Mouse (Mus musculus) heart, embryonic 11.5 days (tissue): ENCODE measurements around the gene Drosha. TPM values are rescaled to one million over a fixed set of nuclear protein-coding genes. Genes with fewer than 3 reads are reported as not detected.
"Not testable (repeated sequence)": the region's sequence is repeated elsewhere in the genome, so short reads cannot be mapped to it uniquely, and the experiment has no call there.

Experiments used
- ATAC-seq: fragments of 200-750 bp; cut with Nextera tagmentation; replicated peaks from 2 replicates; pipeline ENCODE4 v1.8.0; 2017; ENCODE audit warnings: moderate library complexity; ENCODE audit not compliant: insufficient number of reproducible peaks, low FRiP score, low TSS enrichment
- H3K27ac ChIP-seq: fragments of 300-500 bp; sonication (generic); 2 replicates; pipeline ENCODE4 v1.5.1; 2014; ENCODE audit warnings: mild to moderate bottlenecking, low read depth, low read length
- H3K27me3 ChIP-seq: fragments of 300-500 bp; sonication (generic); 2 replicates; pipeline ENCODE4 v1.6.1; 2014; ENCODE audit warnings: mild to moderate bottlenecking, low read length, mixed read lengths; ENCODE audit not compliant: control insufficient read depth, insufficient read depth
- H3K36me3 ChIP-seq: fragments of 300-500 bp; sonication (generic); 2 replicates; pipeline ENCODE4 v1.6.1; 2014; ENCODE audit warnings: mild to moderate bottlenecking, low read length, moderate library complexity, mixed read lengths; ENCODE audit not compliant: control insufficient read depth, insufficient read depth
- H3K4me1 ChIP-seq: fragments of 300-500 bp; sonication (generic); 2 replicates; pipeline ENCODE4 v1.6.1; 2014; ENCODE audit warnings: low read length; ENCODE audit not compliant: control insufficient read depth, insufficient read depth
- H3K4me2 ChIP-seq: fragments of 300-500 bp; sonication (generic); 2 replicates; pipeline ENCODE4 v1.6.1; 2014; ENCODE audit warnings: mild to moderate bottlenecking, moderate library complexity
- H3K4me3 ChIP-seq: fragments of 300-500 bp; sonication (generic); 2 replicates; pipeline ENCODE4 v1.5.1; 2014; ENCODE audit warnings: low read depth, low read length
- H3K9ac ChIP-seq: fragments of 300-500 bp; sonication (generic); 2 replicates; pipeline ENCODE4 v1.6.1; 2014; ENCODE audit warnings: mild to moderate bottlenecking, low read depth, low read length, moderate library complexity
- H3K9me3 ChIP-seq: fragments of 300-500 bp; sonication (generic); replicated peaks from 2 replicates; pipeline ENCODE4 v1.6.1; 2016; ENCODE audit warnings: low read length; ENCODE audit not compliant: control insufficient read depth
- WGBS: fragments of 180-500 bp; shearing (Covaris S2); extraction: QIAGEN DNeasy Blood & Tissue Kit; methylation state at CpG from one replicate; pipeline ENCODE4 v1.1.7; 2014; ENCODE audit not compliant: insufficient replicate concordance; 5-methylcytosine and 5-hydroxymethylcytosine counted together
- polyA plus RNA-seq: library from polyadenylated mRNA; unstranded; fragments of >200 nt; fragmentation: Nextera tagmentation; extraction: Ambion mirVana; gene quantifications from 2 replicates; pipeline ENCODE4 v1.2.1, GENCODE M21; 2014

Drosha gene
- polyA plus RNA-seq, 1 experiment from 2014 or later = 34.6 TPM

GRCm38 (mm10) chr15:12937326-12937725 is 112.7 kb downstream of the Drosha start:
- not testable (repeated sequence) for H3K9me3 ChIP-seq, H3K4me3 ChIP-seq, ATAC-seq, H3K27me3 ChIP-seq, H3K27ac ChIP-seq, H3K36me3 ChIP-seq, H3K9ac ChIP-seq, H3K4me1 ChIP-seq, H3K4me2 ChIP-seq
- 78% methylated on average over 3 of the region's 3 CpGs for WGBS

- Histone ChIP-seq H3K4me1 (no peaks in the 10 kb centered on the region), H3K9me3 (no peaks in the 10 kb centered on the region), H3K36me3 (0 out of 2 replicates have a peak, but pooled peaks cover 5% of the 10 kb centered on the region), H3K27me3 (no peaks in the 10 kb centered on the region), H3K27ac (no peak overlapping the region), H3K9ac (no peak overlapping the region), H3K4me2 (no peak overlapping the region), H3K4me3 (no peak overlapping the region)
- ATAC-seq = no peak
- 81% methylated on average over 9 of the region's 9 CpGs for WGBS
These were observed 116.5 kb downstream of the Drosha start for GRCm38 (mm10) chr15:12941106-12941505.

- Histone ChIP-seq H3K27ac (no peak overlapping the region), H3K9me3 (no peaks in the 10 kb centered on the region), H3K4me1 (no peaks in the 10 kb centered on the region), H3K27me3 (no peaks in the 10 kb centered on the region), H3K4me2 (no peak overlapping the region), H3K36me3 (0 out of 2 replicates have a peak, but pooled peaks cover under 1% of the 10 kb centered on the region), H3K9ac (no peak overlapping the region), H3K4me3 (no peak overlapping the region)
- no peak for ATAC-seq
- 43% methylated on average over 14 of the region's 14 CpGs for WGBS
These were observed 117.1 kb downstream of the Drosha start for GRCm38 (mm10) chr15:12941651-12942180.

GRCm38 (mm10) chr15:12942424-12942823 is 117.8 kb downstream of the Drosha start:
- no peak for ATAC-seq
- H3K36me3 ChIP-seq = no peaks in the 10 kb centered on the region
- no peak overlapping the region for H3K9ac ChIP-seq
- H3K4me1 ChIP-seq = no peaks in the 10 kb centered on the region
- H3K4me3 ChIP-seq = no peak overlapping the region
- H3K27me3 ChIP-seq = no peaks in the 10 kb centered on the region
- H3K27ac ChIP-seq = no peak overlapping the region
- H3K4me2 ChIP-seq = no peak overlapping the region
- WGBS = 79% methylated on average over 4 of the region's 4 CpGs
- no peaks in the 10 kb centered on the region for H3K9me3 ChIP-seq

- H3K9me3 ChIP-seq = no peaks in the 10 kb centered on the region; the same call in 1 of the 2 replicates
- H3K27me3 ChIP-seq = no peaks in the 10 kb centered on the region
- no peak overlapping the region for H3K9ac ChIP-seq
- H3K4me3 ChIP-seq = no peak overlapping the region
- no peak overlapping the region for H3K27ac ChIP-seq
- H3K36me3 ChIP-seq = no peaks in the 10 kb centered on the region
- 69% methylated on average over 5 of the region's 5 CpGs for WGBS
- H3K4me2 ChIP-seq = no peak overlapping the region
- H3K4me1 ChIP-seq = no peaks in the 10 kb centered on the region
- ATAC-seq = no peak
These were observed 133.4 kb downstream of the Drosha start for GRCm38 (mm10) chr15:12958051-12958450.

GRCm38 (mm10) chr15:12962179-12962578 is 137.6 kb downstream of the Drosha start:
- ATAC-seq = no peak
- Histone ChIP-seq H3K4me2 (no peak overlapping the region), H3K36me3 (no peaks in the 10 kb centered on the region), H3K27ac (no peak overlapping the region), H3K9me3 (no peaks in the 10 kb centered on the region), H3K4me3 (no peak overlapping the region), H3K9ac (no peak overlapping the region), H3K4me1 (no peaks in the 10 kb centered on the region), H3K27me3 (no peaks in the 10 kb centered on the region)
- 77% methylated on average over 10 of the region's 10 CpGs for WGBS

GRCm38 (mm10) chr15:12965209-12965608 is 140.6 kb downstream of the Drosha start:
- no peak overlapping the region for H3K4me2 ChIP-seq
- H3K9ac ChIP-seq = no peak overlapping the region
- H3K4me3 ChIP-seq = no peak overlapping the region
- no peak for ATAC-seq
- H3K27ac ChIP-seq = no peak overlapping the region
- H3K36me3 ChIP-seq = no peaks in the 10 kb centered on the region
- WGBS = 81% methylated on average over 5 of the region's 5 CpGs
- no peaks in the 10 kb centered on the region for H3K4me1 ChIP-seq
- H3K27me3 ChIP-seq = no peaks in the 10 kb centered on the region
- H3K9me3 ChIP-seq = no peaks in the 10 kb centered on the region

GRCm38 (mm10) chr15:12968815-12969214 is 144.2 kb downstream of the Drosha start:
- Histone ChIP-seq H3K4me2 (no peak overlapping the region), H3K9me3 (no peaks in the 10 kb centered on the region), H3K4me1 (no peaks in the 10 kb centered on the region), H3K9ac (no peak overlapping the region), H3K27me3 (no peaks in the 10 kb centered on the region), H3K36me3 (no peaks in the 10 kb centered on the region), H3K27ac (no peak overlapping the region), H3K4me3 (no peak overlapping the region)
- WGBS = 64% methylated on average over 8 of the region's 8 CpGs
- ATAC-seq = no peak

- H3K36me3 ChIP-seq = no peaks in the 10 kb centered on the region
- no peak overlapping the region for H3K27ac ChIP-seq
- H3K9me3 ChIP-seq = no peaks in the 10 kb centered on the region
- 86% methylated on average over 8 of the region's 8 CpGs for WGBS
- no peaks in the 10 kb centered on the region for H3K27me3 ChIP-seq
- H3K9ac ChIP-seq = no peak overlapping the region
- ATAC-seq = no peak
- no peak overlapping the region for H3K4me3 ChIP-seq
- no peak overlapping the region for H3K4me2 ChIP-seq
- H3K4me1 ChIP-seq = no peaks in the 10 kb centered on the region
These were observed 147.8 kb downstream of the Drosha start for GRCm38 (mm10) chr15:12972441-12972840.
